Mouse (Mus musculus): ENCODE data around the gene Prkag2.

The Prkag2 gene

DNA sequence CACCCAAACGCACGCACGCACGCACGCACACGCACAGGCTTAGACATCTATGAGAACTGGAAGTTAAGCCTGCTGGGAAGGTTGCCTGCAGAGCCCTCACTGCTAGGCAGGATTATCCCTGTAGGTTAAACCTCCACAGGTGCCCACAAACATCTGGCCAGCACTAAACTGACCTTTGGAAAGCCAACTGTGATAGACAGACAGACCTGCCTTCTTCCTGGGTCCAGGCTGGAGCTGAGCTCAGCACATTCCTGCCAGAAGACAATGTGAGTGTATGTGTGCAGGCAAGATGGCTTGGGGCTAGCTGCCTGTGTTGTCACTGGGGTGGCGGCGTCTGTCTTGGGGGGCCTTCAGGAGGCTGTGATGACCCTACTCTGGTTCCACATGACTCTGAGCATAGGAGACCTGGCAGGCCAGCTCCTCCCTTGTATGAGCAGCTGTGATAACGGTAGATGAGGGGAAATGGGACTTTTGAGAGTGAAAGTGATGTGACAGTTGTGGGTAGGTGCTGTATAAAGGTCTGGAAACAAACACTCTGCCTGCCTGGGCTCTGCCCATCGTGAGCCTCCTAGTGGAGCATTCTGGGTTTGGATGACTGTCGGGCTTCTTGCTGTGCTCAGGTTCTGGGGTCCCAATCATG, 131.1 kb downstream of the Prkag2 start:
- DNase-seq (ENCODE audit: low spot score in 2 of 2) = no peak

DNA sequence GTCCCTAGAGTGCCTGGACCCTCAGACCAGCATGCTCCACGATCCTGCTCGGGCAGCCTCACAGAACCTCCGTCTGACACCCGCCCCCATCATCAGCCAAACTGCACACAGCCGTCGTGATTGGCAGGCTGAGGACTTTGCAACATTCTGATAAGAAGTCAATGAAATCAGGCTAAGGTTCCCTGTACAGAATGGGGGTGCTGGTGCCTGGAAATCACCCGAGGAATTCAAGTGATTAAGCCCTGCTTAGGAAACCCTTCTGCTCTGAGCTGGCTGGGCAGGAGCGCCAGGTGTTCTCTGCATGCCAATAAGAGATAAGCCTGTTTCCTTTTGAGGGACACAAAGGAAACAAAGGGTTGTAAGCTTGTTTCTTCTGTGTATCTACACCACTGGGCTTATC, 131.7 kb downstream of the Prkag2 start:
- no peak for DNase-seq (ENCODE audit: low spot score in 2 of 2)

DNA sequence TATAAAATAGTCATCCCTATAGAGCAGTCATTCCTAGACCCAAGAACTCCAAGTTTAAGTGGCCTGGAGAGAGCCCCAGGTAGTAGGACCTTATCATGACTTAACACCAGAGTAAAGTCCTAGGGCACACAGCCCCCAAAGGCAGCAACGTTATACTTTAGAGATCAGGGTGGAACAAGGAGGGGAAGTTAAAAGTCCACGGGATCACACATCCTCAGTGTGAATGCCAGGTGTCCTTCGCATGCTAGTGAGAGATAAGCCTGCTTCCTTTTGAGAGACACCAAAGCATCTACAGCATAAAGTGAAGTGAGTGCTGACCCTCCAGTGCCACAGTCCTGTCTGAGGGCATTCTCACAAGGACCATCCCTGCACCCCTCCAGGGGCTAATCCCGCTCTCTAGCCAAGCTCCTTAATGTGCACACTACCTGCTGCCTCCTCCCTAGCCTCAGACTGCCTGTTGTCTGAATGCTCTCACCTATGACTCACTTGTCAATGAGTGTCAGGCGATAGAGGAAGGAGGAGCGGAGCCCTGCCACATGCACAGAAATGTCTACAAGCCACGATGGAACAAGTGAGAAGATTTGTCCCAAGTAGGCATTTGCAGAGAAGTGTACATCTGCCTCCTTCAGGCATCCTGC, 132.4 kb downstream of the Prkag2 start:
- no peak for DNase-seq (ENCODE audit: low spot score in 2 of 2)

DNA sequence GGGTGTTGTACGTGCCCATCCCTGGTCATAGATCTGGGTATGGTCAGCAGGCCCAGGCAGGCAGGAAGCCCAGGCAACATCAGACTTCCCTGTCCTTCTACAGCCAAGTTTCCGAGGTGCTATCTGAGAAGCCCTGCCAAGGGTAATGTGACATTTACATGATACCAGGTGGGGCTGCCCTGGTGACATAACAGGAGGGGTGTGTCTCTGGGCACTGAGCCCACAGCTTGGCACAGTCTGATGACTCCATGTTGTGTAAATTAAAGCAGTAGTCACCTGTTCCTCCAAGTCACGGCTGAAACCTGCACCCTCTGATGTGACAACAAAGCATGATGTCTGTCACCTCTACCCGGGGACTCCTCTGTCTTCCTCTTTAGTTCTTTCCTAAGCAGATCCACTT, 136.7 kb downstream of the Prkag2 start:
- no peak for DNase-seq (ENCODE audit: low spot score in 2 of 2)

DNA sequence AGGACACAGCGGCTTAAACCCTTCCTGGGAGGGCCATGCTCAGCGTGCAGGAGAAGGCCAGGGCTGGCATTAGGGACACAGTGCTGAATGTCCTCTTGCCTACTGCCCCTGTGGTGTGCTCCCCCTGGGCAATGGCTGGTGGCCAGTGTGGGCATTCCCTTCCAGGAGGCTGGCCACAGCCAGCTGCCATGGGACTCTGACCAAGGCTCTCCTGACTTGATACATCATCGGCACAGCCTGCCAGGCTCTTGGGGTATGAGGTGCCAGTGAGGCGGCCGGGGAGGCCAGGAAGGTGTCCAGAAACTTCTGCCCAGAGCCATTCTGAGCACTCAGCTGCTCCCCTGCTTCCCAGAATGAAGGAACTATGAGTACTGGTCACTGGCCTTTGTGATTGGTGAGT, 139.7 kb downstream of the Prkag2 start:
- DNase-seq (ENCODE audit: low spot score in 2 of 2) = no peak

GRCm38 (mm10) chr5:24959758-24960157, 140.7 kb downstream of the Prkag2 start:
- no peak for DNase-seq (ENCODE audit: low spot score in 2 of 2)

GRCm38 (mm10) chr5:24958596-24958995, 141.8 kb downstream of the Prkag2 start:
- DNase-seq (ENCODE audit: low spot score in 2 of 2) = no peak

GRCm38 (mm10) chr5:24956891-24957290, 143.6 kb downstream of the Prkag2 start:
- no peak for DNase-seq (ENCODE audit: low spot score in 2 of 2)

- DNase-seq (ENCODE audit: low spot score in 2 of 2) = no peak
Measured at GRCm38 (mm10) chr5:24952842-24953741, 147.3 kb downstream of the Prkag2 start.

DNA sequence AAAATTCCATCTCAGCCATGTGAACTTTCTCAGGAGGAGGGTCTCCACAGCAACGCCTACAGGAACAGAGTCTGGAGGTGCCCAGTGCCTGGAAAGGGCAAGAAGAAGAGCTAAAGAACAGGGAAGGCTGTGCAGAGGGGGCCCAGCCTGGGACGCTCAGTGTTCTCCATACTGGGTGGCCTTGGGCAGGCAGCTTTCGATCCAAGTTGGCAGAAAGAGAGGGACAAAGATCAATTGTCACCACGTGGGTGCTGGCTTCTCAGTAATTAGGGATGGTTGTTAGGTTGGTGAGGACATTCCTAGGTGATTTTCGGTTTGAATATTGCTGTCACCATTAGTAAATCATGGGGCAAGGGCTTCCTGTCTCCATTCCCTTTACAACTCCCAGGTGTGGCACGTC, 148.2 kb downstream of the Prkag2 start:
- DNase-seq (ENCODE audit: low spot score in 2 of 2) = no peak

DNA sequence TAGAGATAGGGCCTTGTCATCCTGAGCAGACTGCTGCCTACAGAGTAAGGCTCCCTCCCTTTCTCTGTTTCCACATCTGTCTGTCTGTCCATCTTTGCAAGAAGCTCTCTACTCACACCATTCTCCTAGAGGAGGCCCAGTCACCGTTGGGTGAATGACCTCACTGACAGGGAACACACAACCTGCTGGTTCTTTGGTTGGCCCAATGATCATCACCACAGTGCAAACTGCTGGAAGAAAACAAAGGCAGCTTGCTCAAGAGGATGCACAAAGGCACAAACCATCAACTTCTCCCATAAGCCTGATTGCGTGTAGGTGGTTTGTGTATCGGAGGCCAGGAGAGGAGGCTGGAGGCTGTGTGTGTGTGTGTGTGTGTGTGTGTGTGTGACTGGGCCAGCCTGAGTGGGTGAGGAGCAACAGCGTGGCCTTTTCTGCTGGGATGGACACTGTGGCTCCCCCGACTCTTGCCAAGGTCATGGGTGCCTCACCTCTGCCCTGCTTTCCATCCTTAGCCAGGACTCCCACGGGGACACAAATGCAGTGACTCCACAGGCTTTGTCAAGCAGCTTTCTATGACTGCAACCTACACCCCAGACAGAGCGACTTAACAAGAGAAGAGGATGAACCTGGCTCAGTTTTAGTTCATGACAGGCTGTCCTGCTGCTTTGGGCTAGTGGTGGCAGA, 149.4 kb downstream of the Prkag2 start:
- no peak for DNase-seq (ENCODE audit: low spot score in 2 of 2)

GRCm38 (mm10) chr5:24950039-24950438, 150.4 kb downstream of the Prkag2 start:
- no peak for DNase-seq (ENCODE audit: low spot score in 2 of 2)

DNA sequence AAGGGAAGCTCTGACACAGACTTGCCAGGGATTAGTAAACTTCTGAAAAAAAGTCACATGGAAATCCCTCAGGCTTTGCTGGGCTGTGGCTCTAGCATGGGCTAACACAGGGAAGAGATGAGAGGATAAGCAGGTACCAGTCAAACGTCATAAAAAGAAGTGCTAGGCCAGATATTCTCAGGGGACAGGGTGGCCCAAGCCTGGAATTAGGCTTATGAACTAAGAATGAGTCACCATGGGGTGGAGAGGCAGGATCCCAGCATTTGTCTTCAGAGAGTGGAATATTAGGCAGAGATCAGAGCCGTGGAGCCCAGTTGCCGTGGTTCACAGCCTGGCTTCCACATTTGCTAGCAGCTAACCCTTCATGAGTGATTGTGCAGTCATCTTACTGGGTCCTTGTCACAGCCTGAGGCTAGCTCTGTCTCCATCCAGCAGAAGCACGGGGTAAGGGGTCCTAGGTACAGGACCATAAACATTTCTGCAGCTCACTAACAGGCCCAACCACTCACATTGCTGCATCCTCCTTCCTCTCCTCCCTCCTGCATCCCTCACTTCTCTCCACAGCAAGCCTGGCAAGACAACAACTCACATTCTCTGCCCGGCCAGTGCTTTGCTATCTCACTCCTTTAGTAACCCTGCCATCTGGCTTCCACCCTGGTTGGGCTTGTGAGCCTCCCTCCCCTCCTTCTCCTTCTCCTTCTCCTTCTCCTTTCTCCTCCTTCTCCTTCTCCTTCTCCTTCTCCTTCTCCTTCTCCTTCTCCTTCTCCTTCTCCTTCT, 162.2 kb downstream of the Prkag2 start:
- no peak for DNase-seq (ENCODE audit: low spot score in 2 of 2)

GRCm38 (mm10) chr5:24936451-24936850, 164.0 kb downstream of the Prkag2 start:
- DNase-seq (ENCODE audit: low spot score in 2 of 2) = no peak

GRCm38 (mm10) chr5:24935446-24935845, 165.0 kb downstream of the Prkag2 start:
- DNase-seq (ENCODE audit: low spot score in 2 of 2) = no peak

DNA sequence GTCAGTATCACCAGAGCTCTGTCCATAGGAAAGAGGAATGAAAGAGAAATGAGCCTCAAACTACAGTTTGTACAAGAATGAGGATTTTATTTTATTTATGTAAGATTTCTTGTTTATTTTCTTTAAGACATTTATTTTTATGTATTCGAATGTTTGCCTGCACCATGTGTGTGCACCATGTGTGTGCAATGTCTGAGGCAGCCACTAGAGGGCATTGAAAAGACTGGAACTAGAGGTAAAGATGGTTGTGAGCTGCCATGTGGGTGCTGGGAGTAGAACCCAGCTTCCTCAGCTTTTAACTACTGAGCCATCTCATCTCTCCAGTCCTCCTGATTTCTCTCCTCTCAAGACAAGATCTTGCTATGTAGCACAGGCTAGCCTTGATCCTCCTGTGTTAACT, 166.7 kb downstream of the Prkag2 start:
- no peak for DNase-seq (ENCODE audit: low spot score in 2 of 2)

GRCm38 (mm10) chr5:24931578-24932185, 168.8 kb downstream of the Prkag2 start:
- no peak for DNase-seq (ENCODE audit: low spot score in 2 of 2)

DNA sequence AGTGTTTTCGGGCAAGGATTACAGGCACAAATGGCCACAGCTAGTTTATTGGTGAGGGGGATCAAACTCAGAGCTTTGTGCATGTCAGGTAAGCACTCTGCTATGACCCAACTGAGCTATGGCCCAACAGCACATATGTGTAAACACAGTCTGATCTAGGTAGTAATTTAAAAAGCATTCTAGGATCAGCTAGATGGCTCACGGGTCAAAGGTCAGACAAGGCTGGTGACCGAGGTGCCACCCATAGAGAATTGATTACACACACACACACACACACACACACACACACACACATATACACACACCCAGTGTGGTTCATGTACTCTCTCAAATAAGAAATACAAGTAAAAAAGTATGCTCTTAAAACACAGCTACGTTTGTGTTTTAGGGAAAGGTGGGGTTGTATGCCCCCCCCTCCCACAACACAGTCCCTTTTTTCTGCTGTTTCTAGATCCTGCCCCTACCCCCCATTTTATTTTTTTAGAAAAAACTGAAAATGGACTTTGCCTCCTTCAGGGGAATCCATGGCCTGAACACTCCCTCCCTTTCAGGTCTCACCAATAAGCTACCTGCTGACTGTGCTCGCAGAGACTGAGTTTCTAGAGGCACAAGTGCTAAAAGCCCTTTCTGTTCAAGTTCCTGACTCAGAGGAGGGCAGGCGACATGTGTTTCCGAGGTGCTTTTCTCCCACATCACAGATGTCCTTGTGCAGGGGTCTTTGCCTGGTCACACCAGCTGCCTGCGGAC, 169.4 kb downstream of the Prkag2 start:
- DNase-seq (ENCODE audit: low spot score in 2 of 2) = no peak

DNA sequence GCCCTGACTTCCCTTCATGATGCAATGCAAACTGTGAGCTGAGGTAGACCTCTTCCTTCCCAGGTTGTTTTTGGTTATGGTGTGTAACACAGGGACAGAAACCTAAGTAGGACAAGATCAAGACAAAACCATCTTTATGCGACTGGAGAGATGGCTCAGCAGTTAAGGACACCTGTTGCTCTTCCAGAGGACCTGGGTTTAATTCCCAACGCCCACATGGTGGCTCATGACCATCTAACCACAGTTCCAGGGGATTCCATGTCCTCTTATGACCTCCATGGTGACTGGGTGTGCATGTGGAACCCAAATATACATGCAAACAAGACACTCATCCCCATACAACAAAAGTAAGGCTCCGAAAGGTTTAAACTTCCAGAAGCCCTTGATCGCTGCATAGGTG, 171.6 kb downstream of the Prkag2 start:
- DNase-seq (ENCODE audit: low spot score in 2 of 2) = no peak

DNA sequence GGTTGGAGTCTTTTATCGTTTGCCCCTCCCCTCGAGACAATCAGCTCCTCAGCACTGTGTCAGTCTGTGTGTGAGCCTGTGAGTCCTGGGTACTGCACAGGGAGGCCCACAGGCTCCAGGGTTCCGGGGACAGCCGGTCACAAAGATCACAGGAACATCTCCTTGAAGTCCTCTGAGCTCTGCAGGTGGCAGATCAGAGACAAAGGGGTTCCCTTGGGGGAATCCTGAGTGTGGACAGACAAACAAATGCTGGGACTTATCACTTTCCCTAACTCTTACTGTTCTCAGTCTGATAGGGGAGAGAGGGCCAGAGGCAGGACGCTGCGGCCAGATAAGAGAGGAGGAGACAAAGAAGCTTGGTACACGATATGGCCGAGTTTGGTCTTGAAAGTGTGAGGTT, 172.7 kb downstream of the Prkag2 start:
- no peak for DNase-seq (ENCODE audit: low spot score in 2 of 2)
